Mouse (Mus musculus) stomach, postnatal 0 days (tissue): Measurements from ENCODE around the gene Mlana.

ENCODE experiments used
- CTCF ChIP-seq: IDR thresholded peaks from 2 replicates; pipeline ENCODE4 v1.5.1; 2016; ENCODE audit warnings: antibody characterized with exemption, low read depth, mild to moderate bottlenecking, moderate library complexity
- EP300 ChIP-seq: optimal IDR thresholded peaks from 2 replicates; pipeline ENCODE3; 2016; ENCODE audit warnings: antibody characterized with exemption

GRCm38 (mm10) chr19:29655148-29655547 is 42.5 kb upstream of the Mlana start:
- TF ChIP-seq CTCF (no peak), EP300 (no peak)
